Mouse (Mus musculus) erythroblast, embryonic 14.5 days (primary cell): ENCODE results near the gene Ing4. TPM values are rescaled to one million over a fixed set of nuclear protein-coding genes. Genes with fewer than 3 reads are reported as not detected.

Experiments used
- H3K27me3 ChIP-seq: 2 replicates; pipeline ENCODE4 v1.6.1; 2012; ENCODE audit warnings: inconsistent platforms; ENCODE audit not compliant: control insufficient read depth
- H3K36me3 ChIP-seq: 2 replicates; pipeline ENCODE4 v1.6.1; 2012; ENCODE audit warnings: mild to moderate bottlenecking, inconsistent platforms; ENCODE audit not compliant: control insufficient read depth
- H3K4me1 ChIP-seq: 2 replicates; pipeline ENCODE4 v1.6.1; 2012; ENCODE audit warnings: inconsistent platforms; ENCODE audit not compliant: control insufficient read depth
- H3K4me3 ChIP-seq: replicated peaks from 2 replicates; pipeline ENCODE3; 2012; ENCODE audit warnings: moderate library complexity, mild to moderate bottlenecking, inconsistent platforms
- H3K9me3 ChIP-seq: 2 replicates; pipeline ENCODE4 v1.6.1; 2012; ENCODE audit warnings: low read length, inconsistent platforms, mixed read lengths; ENCODE audit not compliant: control insufficient read depth
- GATA1 ChIP-seq: IDR thresholded peaks from 2 replicates; pipeline ENCODE4 v1.6.1; 2012; ENCODE audit warnings: low read length, inconsistent platforms, mixed read lengths
- TAL1 ChIP-seq: IDR thresholded peaks from 3 replicates; pipeline ENCODE4 v1.6.1; 2012; ENCODE audit warnings: low read length, inconsistent platforms, mixed read lengths
- polyA plus RNA-seq: library from polyadenylated mRNA; stranded (reverse); fragments of >175 nt; gene quantifications from 2 replicates; pipeline ENCODE4 v1.2.3, GENCODE M21; 2012

The Ing4 gene
- polyA plus RNA-seq, 1 experiment = 1.1 TPM

DNA sequence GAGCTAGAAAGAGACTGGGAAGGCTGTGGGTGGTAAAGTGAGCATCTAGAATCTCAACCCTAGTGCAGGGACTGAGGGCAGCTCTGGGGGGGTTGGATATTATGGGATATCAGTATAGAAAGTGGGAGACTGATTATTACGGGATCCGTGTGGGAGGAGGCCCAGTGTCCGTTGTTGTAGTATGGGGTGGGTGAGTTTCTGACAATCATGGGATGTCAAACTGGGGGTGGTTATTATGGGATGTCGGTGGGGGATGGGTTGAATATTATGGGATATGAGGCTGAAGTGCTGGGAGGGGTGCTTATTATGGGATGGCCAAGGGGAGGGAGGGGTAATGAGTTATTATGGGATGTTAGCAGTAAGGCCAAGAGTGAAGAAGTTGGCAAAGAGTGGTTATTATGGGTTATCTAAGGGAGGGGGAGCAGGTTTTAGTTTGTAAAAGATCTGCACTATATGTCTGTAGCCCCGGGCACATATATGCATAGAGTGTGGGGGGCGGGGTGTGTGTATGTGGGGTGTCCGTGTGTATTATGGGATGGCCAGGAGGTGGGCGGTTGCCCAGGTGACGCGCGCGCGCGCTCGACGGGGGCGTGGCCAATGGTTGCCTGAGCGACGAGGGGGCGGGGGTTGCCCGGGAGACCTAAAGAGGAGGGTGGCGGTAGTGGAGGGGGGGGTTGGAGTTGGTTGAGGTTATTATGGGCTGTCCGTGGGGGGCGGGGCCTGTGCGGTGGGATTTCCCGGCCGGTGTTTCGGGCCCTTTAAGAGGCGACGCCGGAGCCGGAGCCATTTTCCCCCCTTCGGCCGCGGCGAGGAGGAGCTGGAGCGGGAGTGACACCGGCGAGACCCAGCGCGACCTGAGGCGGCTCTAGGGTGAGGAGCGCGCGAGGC lies 56.1 kb downstream of the Ing4 start, which contains the start of gene Chd4:
Chd4 (plus strand) TSS at position 591 of the 888 bp plus-strand sequence.
- TF ChIP-seq GATA1 (no peak), TAL1 (no peak)
- Histone ChIP-seq H3K4me1 (peaks cover 75% of the 10 kb centered on the region), H3K36me3 (peaks cover 30% of the 10 kb centered on the region), H3K4me3 (peak within 1 kb of the TSS; percentile 96), H3K9me3 (no peaks in the 10 kb centered on the region), H3K27me3 (no peaks in the 10 kb centered on the region)

DNA sequence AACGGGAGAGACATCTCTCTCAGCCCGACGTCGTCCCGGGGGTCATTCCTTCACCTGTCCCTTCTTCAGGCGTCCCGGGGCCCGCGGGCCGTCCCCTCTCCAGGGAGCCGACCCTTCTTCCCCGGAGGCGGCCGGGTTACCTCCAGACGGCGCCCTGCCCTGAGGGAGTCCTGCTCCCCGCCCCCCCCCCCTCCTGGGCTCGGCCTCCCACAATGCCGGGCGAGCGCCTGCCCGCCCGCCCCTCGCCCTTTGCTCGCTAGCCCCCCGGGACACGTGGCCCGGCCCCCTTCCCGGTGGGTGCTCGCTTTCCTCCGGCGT lies 56.7 kb downstream of the Ing4 start:
- H3K27me3 ChIP-seq = no peaks in the 10 kb centered on the region
- peaks cover 73% of the 10 kb centered on the region for H3K4me1 ChIP-seq
- H3K36me3 ChIP-seq = peaks cover 36% of the 10 kb centered on the region
- H3K4me3 ChIP-seq = peak overlapping the region; percentile 96
- TF ChIP-seq GATA1 (no peak), TAL1 (no peak)
- H3K9me3 ChIP-seq = no peaks in the 10 kb centered on the region

GRCm38 (mm10) chr6:125096597-125097345 lies 57.2 kb downstream of the Ing4 start:
- Histone ChIP-seq H3K4me1 (peaks cover 77% of the 10 kb centered on the region), H3K4me3 (peak overlapping the region; percentile 96), H3K36me3 (peaks cover 41% of the 10 kb centered on the region), H3K27me3 (no peaks in the 10 kb centered on the region), H3K9me3 (no peaks in the 10 kb centered on the region)
- TF ChIP-seq TAL1 (no peak), GATA1 (no peak)

DNA sequence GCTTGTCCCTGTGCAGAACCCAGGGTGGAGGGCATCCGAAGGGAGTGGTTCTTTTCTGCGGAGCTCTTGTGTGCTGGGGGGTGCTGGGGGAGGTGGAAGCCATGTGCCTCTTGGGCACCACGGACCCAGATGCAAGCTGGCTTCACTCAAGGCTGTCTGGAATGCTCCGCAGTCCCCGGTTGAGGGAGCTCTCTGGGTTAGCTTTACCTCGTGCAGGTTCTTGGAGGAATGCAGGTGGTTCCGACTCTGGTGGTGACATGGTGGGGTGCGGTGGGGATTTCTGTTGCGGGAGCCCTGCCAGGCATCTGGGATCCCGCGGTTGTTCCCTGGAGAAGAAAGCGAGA lies 57.8 kb downstream of the Ing4 start:
- no peaks in the 10 kb centered on the region for H3K9me3 ChIP-seq
- H3K36me3 ChIP-seq = peaks cover 47% of the 10 kb centered on the region
- peaks cover 80% of the 10 kb centered on the region for H3K4me1 ChIP-seq
- no peak for TF ChIP-seq GATA1
- no peak for TF ChIP-seq TAL1
- peak overlapping the region; percentile 96 for H3K4me3 ChIP-seq
- H3K27me3 ChIP-seq = no peaks in the 10 kb centered on the region

DNA sequence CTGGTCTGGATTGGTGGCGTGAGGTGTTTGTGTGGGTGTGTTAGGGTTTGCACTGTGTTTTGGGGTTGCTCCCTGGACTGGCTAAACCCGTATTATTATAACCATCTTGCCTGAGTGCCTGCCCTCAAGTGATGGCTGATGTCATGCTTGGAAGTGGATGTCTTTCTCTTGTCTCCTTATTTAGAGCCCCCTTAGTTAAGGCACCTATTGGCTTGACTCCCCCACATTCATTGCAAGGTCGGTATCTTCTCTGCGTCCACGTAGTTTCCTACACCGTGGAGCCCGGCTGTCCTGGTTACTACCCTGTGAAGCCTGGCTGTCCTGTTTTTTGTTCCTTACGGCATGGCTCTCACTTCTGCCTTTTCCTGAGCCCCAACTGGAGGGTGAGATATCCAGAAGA lies 58.4 kb downstream of the Ing4 start:
- TF ChIP-seq TAL1 (no peak), GATA1 (no peak)
- Histone ChIP-seq H3K4me1 (peaks cover 82% of the 10 kb centered on the region), H3K36me3 (peaks cover 53% of the 10 kb centered on the region)

GRCm38 (mm10) chr6:125098513-125098912 lies 59.0 kb downstream of the Ing4 start:
- H3K4me1 ChIP-seq = peaks cover 84% of the 10 kb centered on the region
- TF ChIP-seq GATA1 (no peak), TAL1 (no peak)
- no peaks in the 10 kb centered on the region for H3K9me3 ChIP-seq
- H3K27me3 ChIP-seq = no peaks in the 10 kb centered on the region
- H3K36me3 ChIP-seq = peaks cover 57% of the 10 kb centered on the region
- peak overlapping the region; percentile 96 for H3K4me3 ChIP-seq

More for the DNA sequence above, 58.4 kb downstream of the Ing4 start:
- Histone ChIP-seq H3K9me3 (no peaks in the 10 kb centered on the region), H3K27me3 (no peaks in the 10 kb centered on the region), H3K4me3 (peak overlapping the region; percentile 96)

Other genes with a start within 250 kb of the Ing4 start
- gene Spsb2, start 231.1 kb upstream of the Ing4 start, polyA plus RNA-seq = 0.77 and 0.81 TPM in 2 replicates
- 10.3 and 10.7 TPM in 2 replicates for gene Tpi1, start 225.5 kb upstream of the Ing4 start, polyA plus RNA-seq
- 4.6 and 5.6 TPM in 2 replicates for gene Usp5, start 210.3 kb upstream of the Ing4 start, polyA plus RNA-seq
- gene Cdca3, start 210.2 kb upstream of the Ing4 start, polyA plus RNA-seq = 26.9 and 32.9 TPM in 2 replicates
- gene Gnb3, start 199.5 kb upstream of the Ing4 start, polyA plus RNA-seq = not detected in 2 replicates
- 0.03 TPM in 1 of 2 replicates, not detected in the other for gene P3h3, start 182.0 kb upstream of the Ing4 start, polyA plus RNA-seq
- 0.01 TPM in 1 of 2 replicates, not detected in the other for gene Gpr162, start 175.8 kb upstream of the Ing4 start, polyA plus RNA-seq
- gene Cd4, start 151.5 kb upstream of the Ing4 start, polyA plus RNA-seq = not detected in 2 replicates
- not detected in 2 replicates for gene Lag3, start 128.1 kb upstream of the Ing4 start, polyA plus RNA-seq
- 2.6 and 3.1 TPM in 2 replicates for gene Ptms, start 119.7 kb upstream of the Ing4 start, polyA plus RNA-seq
- 21.9 and 22.2 TPM in 2 replicates for gene Mlf2, start 108.4 kb upstream of the Ing4 start, polyA plus RNA-seq
- gene Cops7a, start 74.2 kb upstream of the Ing4 start, polyA plus RNA-seq = 2.7 TPM in 2 replicates
- 0.03 TPM in 1 of 2 replicates, not detected in the other for gene Pianp, start 43.1 kb upstream of the Ing4 start, polyA plus RNA-seq
- 3.9 and 4.2 TPM in 2 replicates for gene Zfp384, start 30.6 kb upstream of the Ing4 start, polyA plus RNA-seq
- gene Acrbp, start 9.9 kb downstream of the Ing4 start, polyA plus RNA-seq = 0.97 and 1.6 TPM in 2 replicates
- 0.06 TPM in 1 of 2 replicates, not detected in the other for gene Lpar5, start 28.2 kb downstream of the Ing4 start, polyA plus RNA-seq
- gene Chd4, start 56.2 kb downstream of the Ing4 start, polyA plus RNA-seq = 6.8 TPM in 2 replicates
- gene Nop2, start 92.1 kb downstream of the Ing4 start, polyA plus RNA-seq = 0.78 and 1.8 TPM in 2 replicates
- gene Iffo1, start 105.5 kb downstream of the Ing4 start, polyA plus RNA-seq = 1.3 and 1.5 TPM in 2 replicates
- gene Gapdh, start 126.7 kb downstream of the Ing4 start, polyA plus RNA-seq = 525 and 659 TPM in 2 replicates
- gene Ncapd2, start 151.9 kb downstream of the Ing4 start, polyA plus RNA-seq = 78.5 and 98.6 TPM in 2 replicates
- 18.9 and 22.8 TPM in 2 replicates for gene Mrpl51, start 152.0 kb downstream of the Ing4 start, polyA plus RNA-seq
- gene Vamp1, start 175.8 kb downstream of the Ing4 start, polyA plus RNA-seq = 0.13 and 0.14 TPM in 2 replicates
- gene Tapbpl, start 192.1 kb downstream of the Ing4 start, polyA plus RNA-seq = 0.06 and 0.11 TPM in 2 replicates
- gene Cd27, start 197.2 kb downstream of the Ing4 start, polyA plus RNA-seq = 0.04 TPM in 1 of 2 replicates, not detected in the other
- not detected in 2 replicates for gene Tuba3a, start 246.3 kb downstream of the Ing4 start, polyA plus RNA-seq